Mouse (Mus musculus): Measurements from ENCODE around the gene Ccz1.

DNA sequence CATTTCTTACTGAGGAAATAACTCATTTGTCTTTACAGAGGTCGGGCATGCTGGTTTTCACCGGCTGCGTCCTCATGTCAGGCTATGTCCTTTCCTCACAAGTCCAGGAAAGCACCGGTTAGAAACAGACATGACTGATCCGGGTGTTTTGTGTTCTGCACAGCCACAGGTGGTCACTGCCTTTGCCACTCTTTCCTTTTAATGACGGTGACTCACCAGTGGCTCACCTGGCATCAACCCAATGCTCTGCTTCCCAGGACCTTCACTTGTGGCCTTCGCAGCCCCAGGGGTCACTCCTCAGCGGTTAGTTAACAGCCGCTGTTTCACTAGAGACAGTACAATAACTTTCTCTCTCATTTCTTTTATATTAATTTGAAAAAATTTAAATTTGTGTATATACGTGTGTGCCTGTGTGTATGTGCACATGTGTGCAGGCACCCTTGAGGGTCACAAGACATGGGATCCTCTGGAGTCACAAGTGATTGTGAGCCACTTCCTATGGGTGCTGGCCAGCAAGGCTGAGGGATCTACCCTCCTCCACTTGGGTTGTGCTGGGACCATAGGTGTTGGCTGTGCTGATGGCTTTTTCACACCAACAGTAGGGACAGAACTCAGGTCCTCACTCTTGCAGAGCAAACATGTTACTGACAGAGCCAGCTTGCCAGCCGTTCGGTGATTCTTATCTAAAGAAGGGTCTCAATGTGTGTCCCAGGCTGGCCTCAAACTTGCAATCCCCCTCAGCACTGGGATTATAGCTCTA is 48.9 kb downstream of the Ccz1 start:
- TF ChIP-seq CTCF (conservative IDR thresholded peaks at IDR 0.05; ENCODE audit: low read length) (no peak), POU5F1 (IDR thresholded peaks at IDR 0.05; ENCODE audit: borderline replicate concordance, low read length) (no peak), NANOG (IDR thresholded peaks at IDR 0.05; ENCODE audit: borderline replicate concordance, low read length) (no peak)
